Mouse (Mus musculus) mature B cell (primary cell): ENCODE data around the gene 2310011J03Rik.

ENCODE experiments used
- in situ Hi-C: fragments of 300-500 bp; cut with MboI; formaldehyde crosslinking; loops from 2 replicates; pipeline ENCODE4 v1.14.3; 2019

The 2310011J03Rik gene

DNA sequence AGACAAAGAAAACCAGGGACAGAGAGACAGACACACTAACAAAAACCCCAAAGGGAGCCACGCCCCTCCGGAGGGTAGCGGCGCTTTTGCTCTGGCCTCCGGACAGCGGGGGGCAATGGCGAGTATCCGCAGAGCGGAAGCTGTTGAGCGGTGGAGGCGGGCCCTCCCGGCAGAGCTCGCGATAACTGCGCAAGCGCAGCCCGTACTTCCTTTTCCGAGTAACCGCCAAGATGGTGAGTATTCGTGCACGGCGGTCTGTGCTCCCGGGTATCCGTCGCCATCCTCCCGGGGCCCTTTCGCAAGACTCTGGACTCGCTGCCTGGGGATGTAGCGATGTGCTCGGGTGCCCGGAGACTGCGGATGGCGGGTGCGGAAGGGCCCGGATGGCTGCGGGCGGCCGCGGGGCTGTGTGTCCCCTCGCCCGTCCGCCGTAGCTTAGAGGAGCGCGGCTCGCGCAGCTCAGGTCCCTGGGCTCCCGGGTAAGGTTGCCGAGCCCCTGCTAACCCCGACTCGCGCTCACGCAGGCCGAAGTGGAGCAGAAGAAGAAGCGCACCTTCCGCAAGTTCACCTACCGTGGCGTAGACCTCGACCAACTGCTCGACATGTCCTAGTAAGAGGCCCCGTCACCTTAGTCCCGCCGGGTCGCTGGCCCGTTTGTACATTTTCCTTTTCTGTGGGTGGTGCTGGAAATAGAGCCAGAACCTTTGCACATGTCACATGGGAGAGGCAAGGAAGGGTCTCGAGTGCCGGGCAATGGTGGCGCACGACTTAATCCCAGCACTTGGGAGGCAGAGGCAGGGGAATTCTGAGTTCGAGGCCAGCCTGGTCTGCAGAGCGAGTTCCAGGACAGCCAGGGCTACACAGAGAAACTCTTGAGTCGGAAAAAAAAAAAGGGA, 27.8 kb downstream of the 2310011J03Rik start, which contains the start of gene Rps15:
Gene Rps15 (plus strand): TSS at position 203 of the 896 bp plus-strand sequence.
- in situ Hi-C loops, result no loop called here

DNA sequence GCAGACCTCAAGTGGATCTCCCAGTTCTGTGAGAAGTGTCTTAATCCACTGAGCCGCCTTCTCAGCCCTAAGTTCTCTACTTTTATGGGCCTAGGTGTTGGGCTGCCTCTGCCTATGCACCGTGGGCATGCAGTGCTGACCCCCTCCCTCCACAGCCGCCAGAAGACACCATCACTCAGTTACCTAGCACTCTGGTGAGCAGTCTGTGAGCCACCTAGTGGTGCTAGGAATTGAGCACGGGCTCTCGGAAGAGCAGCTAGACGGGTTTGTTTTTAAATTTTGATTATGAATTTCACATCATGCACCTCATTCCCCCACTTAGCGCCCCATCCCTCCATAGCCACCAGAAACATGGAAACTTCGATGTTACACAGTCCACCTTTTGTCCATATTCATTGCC, 31.7 kb downstream of the 2310011J03Rik start:
- in situ Hi-C loops, result no loop called here

- in situ Hi-C loops, result no loop called here
Measured at GRCm38 (mm10) chr10:80288097-80288496, 32.2 kb downstream of the 2310011J03Rik start.

GRCm38 (mm10) chr10:80285222-80286070, 34.9 kb downstream of the 2310011J03Rik start:
- in situ Hi-C loops, result no loop called here

DNA sequence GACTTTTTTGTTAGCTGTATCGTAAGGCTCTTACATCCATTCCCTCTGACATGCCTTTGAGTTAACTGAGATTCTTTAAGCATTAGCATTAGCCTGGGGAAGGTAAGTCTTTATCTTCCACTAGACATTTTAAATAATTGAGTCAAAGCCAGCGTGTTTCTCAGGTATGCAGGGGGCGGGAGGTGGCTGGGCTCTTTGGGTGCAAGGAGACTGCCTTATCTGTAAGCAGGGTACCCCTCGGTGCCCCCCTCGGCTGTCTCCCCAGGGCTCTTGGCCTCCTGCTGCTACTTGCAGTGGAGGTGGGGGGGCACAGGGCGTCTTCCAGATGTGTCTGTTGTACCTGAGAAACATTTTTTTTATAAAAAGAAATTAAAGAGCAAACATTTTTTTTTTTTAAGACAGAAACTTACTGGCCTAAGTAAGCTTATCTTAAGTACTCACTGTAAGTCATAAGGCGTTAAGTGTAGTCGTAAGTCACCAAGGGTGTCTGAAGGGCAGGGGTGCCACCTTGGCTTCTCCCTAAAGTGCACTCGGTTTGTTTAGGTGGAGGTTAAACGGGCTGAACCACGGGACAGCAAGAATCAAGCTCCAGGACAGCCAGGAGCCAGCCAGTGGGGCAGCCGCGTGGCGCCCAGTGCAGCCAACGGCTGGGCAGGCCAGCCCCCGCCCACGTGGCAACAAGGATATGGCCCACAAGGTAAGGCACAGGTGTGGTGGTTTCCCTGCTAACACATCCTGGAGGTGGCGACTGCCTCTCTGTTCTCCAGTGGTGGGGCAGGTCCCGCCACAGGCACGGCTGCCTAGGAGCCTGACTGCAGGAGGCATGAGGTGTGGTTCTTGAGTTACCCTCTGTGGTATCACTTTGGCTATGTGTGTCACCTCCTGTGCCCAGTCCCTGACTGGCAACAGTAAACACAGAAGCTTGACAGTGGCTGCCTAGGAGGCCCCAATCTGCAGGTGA, 37.6 kb downstream of the 2310011J03Rik start:
- in situ Hi-C loops, result no loop called here

GRCm38 (mm10) chr10:80281921-80282371, 38.4 kb downstream of the 2310011J03Rik start:
- in situ Hi-C loops, result no loop called here

DNA sequence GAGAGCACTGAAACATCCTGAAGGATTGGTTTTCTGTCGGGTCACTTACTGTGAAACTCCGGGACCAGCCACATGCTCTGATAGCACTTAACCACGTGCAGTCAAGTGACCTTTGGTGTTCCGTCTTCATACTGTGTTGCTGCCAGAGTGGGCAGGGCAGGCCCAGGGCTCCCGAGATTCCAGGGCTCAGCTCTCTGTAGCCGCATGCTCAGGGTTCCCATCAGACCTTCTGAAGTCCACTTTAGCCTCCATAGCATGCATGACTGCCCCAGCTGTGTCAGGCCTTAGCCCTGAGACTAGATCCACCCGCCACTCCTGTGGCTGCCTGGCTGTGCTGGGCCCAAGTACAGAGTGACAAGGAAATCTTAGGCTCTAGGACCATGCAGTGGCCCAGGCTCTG, 39.0 kb downstream of the 2310011J03Rik start:
- in situ Hi-C loops, result no loop called here

DNA sequence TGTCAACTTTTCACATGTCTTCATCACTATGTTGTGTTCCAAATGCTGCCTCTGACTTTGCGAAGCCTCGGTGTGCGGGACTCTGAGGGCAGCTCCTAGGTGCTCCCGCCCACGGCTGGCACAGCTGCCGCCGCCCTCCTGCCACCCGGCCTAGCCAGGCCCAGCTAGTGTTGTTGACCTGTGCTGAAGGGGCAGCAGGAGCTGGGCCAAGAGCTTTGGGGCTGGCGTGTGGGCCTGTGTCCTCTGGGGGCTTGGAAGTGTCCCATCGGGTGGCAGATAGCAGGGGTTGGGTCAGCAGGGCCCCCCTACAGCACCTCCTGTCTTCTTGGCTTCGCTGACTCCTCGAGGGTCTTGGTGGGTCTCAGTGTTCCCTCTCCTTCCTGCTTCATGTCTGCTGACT, 41.1 kb downstream of the 2310011J03Rik start:
- in situ Hi-C loops, result no loop called here

DNA sequence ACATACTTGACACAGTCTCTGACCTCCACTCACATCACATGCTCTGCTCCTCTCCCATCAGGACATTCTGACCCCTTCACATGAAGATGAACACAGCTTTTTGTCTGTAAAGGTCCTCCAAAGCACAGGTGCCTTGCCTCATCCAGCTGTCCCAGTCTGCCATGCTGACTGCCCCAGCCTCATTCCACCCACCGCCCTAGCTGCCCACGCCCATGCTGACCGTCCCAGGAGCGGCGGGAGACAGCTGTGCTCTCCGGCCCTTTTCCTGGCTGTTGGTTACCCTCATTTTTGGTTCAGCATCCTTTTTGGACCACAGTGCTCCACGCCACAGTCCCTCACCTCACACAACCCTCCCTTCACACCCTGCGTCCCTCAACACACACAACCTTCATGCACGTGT, 41.9 kb downstream of the 2310011J03Rik start:
- in situ Hi-C loops, result no loop called here

DNA sequence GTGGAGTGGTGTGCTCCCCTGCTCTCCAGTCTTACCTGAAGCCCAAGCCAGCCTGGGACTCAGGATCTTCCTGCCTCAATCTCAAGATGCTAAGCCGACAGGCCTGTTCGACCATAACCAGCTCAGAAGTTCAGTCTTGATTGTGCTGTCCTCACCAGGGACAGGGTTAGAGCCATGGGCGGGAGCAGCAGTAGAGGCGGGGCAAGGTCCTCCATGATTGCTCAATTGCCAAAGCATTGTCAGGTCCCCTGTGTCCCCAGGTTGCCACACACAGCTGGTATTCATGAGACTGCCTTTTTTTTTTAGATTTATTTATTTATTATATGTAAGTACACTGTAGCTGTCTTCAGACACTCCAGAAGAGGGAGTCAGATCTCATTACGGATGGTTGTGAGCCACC, 44.1 kb downstream of the 2310011J03Rik start:
- in situ Hi-C loops, result no loop called here

DNA sequence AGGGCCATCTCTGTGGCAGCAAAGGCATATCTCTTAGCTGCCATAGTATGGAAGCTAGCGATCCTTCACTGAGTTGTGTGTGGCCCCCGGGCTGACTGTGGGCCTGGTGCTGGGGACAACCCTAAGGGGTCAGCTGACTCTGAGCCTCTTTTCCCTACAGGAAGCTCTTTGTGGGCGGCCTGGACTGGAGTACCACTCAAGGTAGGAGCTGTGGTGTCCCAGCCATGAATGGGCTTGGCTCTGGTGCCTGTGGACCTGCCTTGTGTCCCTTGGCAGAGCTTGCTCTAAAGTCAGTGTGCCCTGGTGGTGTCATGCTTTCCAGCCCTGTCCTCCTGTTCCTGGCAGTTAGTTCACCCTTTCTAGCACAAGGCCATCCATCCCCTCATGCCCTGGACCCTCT, 46.5 kb downstream of the 2310011J03Rik start:
- in situ Hi-C loops, result no loop called here

- in situ Hi-C loops, result no loop called here
Measured at GRCm38 (mm10) chr10:80271870-80272585, 48.3 kb downstream of the 2310011J03Rik start.

DNA sequence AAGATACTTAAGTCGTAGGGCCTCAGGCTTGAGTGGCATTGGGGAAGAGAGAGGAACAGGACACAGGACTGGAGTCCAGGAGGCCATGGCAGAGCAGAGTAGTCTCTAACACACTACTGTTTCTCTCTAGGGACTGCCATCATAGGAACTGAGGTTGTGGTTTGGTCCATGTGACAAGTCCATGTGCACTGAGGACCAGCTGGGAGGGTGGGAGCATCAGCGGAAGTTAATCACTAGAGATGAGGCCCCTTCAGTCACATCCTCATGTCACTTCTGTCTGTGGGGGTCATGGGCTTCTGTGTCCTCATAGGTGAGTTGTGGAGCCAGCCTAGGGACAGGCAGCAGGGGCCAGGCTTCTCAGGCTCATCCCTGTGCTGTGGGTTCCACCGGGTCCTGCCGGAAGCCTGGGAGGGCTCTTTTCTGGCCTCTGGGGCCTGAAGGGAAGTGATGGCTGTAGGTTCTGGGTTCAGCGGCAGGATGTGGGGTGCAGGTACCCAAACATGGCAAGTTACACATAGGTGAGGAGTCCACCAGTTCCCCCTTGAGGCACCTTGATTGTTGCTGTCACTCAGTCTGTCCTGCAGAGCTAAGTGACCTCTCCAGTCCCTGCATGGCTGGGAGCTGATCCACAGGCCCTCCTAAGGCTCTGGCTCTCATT, 49.0 kb downstream of the 2310011J03Rik start:
- in situ Hi-C loops, result no loop called here

GRCm38 (mm10) chr10:80270734-80271181, 49.6 kb downstream of the 2310011J03Rik start:
- in situ Hi-C loops, result no loop called here

DNA sequence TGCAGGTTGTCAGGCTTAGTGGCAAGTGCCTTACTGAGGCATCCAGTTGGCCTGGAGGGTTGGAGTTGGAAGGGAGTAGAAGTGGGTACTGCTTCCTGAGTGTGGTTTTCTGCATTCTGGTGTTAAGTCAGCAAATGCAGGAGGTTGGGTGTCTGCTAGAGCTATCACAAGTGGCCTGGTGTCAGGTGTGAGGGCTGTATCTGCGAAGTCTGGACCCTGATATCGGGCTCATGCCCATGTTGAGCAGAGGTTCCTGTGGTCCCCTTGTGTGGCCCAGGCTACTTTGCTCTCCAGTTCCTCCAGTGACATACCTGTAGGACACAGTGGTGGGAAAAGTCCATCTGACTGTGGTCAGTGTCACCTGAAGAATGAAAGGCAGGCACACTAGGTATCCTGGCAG, 50.2 kb downstream of the 2310011J03Rik start:
- in situ Hi-C loops, result no loop called here
